Mouse (Mus musculus) A20 (cell line): ENCODE measurements around the gene Dstn.
A peak's percentile ranks its signal among the peaks of the same experiment; 100 is the strongest.

Experiments
- DNase-seq: peaks from one replicate; pipeline ENCODE4 v3.0.0-alpha.2; 2011; ENCODE audit warnings: low read depth, low spot score

Dstn gene

GRCm38 (mm10) chr2:143915600-143916135, 548 bp downstream of the Dstn start:
- DNase-seq, result no peak

GRCm38 (mm10) chr2:143916229-143916628, 1.1 kb downstream of the Dstn start:
- DNase-seq, result no peak

- no peak for DNase-seq
These were observed 2.5 kb downstream of the Dstn start for GRCm38 (mm10) chr2:143917622-143918021.

GRCm38 (mm10) chr2:143918831-143919502, 3.8 kb downstream of the Dstn start:
- DNase-seq, result no peak

- DNase-seq, result no peak
These were observed 9.0 kb downstream of the Dstn start for GRCm38 (mm10) chr2:143924085-143924484.

GRCm38 (mm10) chr2:143925826-143926225, 10.7 kb downstream of the Dstn start:
- DNase-seq, result no peak

- DNase-seq, result no peak
These were observed 14.6 kb downstream of the Dstn start for GRCm38 (mm10) chr2:143929607-143930311.

GRCm38 (mm10) chr2:143932340-143932873, 17.3 kb downstream of the Dstn start:
- DNase-seq, result no peak

GRCm38 (mm10) chr2:143933516-143933915, 18.4 kb downstream of the Dstn start:
- DNase-seq, result no peak

GRCm38 (mm10) chr2:143934439-143934838, 19.3 kb downstream of the Dstn start:
- DNase-seq, result no peak

GRCm38 (mm10) chr2:143937861-143938260, 22.7 kb downstream of the Dstn start:
- no peak for DNase-seq

- DNase-seq, result no peak
These were observed 25.3 kb downstream of the Dstn start for GRCm38 (mm10) chr2:143940406-143940805.

- DNase-seq, result no peak
These were observed 29.7 kb downstream of the Dstn start for GRCm38 (mm10) chr2:143944796-143945195.

GRCm38 (mm10) chr2:143945466-143946075, 30.5 kb downstream of the Dstn start:
- DNase-seq, result peak; percentile 41

GRCm38 (mm10) chr2:143946399-143946798, 31.3 kb downstream of the Dstn start:
- no peak for DNase-seq

GRCm38 (mm10) chr2:143947981-143948380, 32.9 kb downstream of the Dstn start:
- no peak for DNase-seq

- no peak for DNase-seq
These were observed 33.3 kb downstream of the Dstn start for GRCm38 (mm10) chr2:143948416-143948815.

GRCm38 (mm10) chr2:143949217-143949616, 34.1 kb downstream of the Dstn start:
- no peak for DNase-seq

GRCm38 (mm10) chr2:143950290-143951027, 35.3 kb downstream of the Dstn start:
- DNase-seq, result no peak

GRCm38 (mm10) chr2:143951028-143951420, 35.9 kb downstream of the Dstn start:
- DNase-seq, result no peak

- DNase-seq, result no peak
These were observed 36.6 kb downstream of the Dstn start for GRCm38 (mm10) chr2:143951546-143952315.
